Mouse (Mus musculus): Measurements from ENCODE around the gene Cdc45. TPM values are rescaled to one million over a fixed set of nuclear protein-coding genes. Genes with fewer than 3 reads are reported as not detected.

Gene Cdc45
- total RNA-seq, 2 experiments from 2014 or later: 4.0 to 4.3 TPM

- no peak for DNase-seq (ENCODE audit: low spot score in 2 of 2)
Measured at GRCm38 (mm10) chr16:18733100-18733956, 78.5 kb downstream of the Cdc45 start.

- DNase-seq (ENCODE audit: low spot score in 2 of 2): no peak
Measured at GRCm38 (mm10) chr16:18730640-18731039, 81.1 kb downstream of the Cdc45 start.

Other genes starting within 250 kb of the Cdc45 start
- 1 to 10 TPM; 1.9 to 2.7 TPM for gene Tbx1, start 221.3 kb downstream of the Cdc45 start, total RNA-seq (2021)
- gene Gp1bb, start 189.6 kb downstream of the Cdc45 start, total RNA-seq (2021): 1 to 10 TPM; 4.9 to 5.4 TPM
- 10 to 100 TPM; 84.8 to 98.2 TPM for gene Gm49601, start 185.6 kb downstream of the Cdc45 start, total RNA-seq (2021)
- gene Sept5, start 182.0 kb downstream of the Cdc45 start, total RNA-seq (2021): 100 to 1,000 TPM; 543 to 588 TPM
- 10 to 100 TPM; 89.4 to 99.1 TPM for gene Cldn5, start 35.1 kb downstream of the Cdc45 start, total RNA-seq (2021)
- gene Ufd1, start 208 bp downstream of the Cdc45 start, total RNA-seq (2021): 10 to 100 TPM; 93.8 to 95.9 TPM
- gene 2510002D24Rik, start 24.6 kb upstream of the Cdc45 start, total RNA-seq (2021): 10 to 100 TPM; 22.2 to 24.7 TPM
- gene Gm28539, start 24.6 kb upstream of the Cdc45 start, total RNA-seq (2021): 10 to 100 TPM in 1 of 2 experiments, 1 to 10 TPM in 1; 8.8 to 16.9 TPM
- gene Mrpl40, start 64.9 kb upstream of the Cdc45 start, total RNA-seq (2021): 10 to 100 TPM; 34.9 to 39.4 TPM
- gene Hira, start 65.0 kb upstream of the Cdc45 start, total RNA-seq (2021): 10 to 100 TPM; 98.0 to 99.4 TPM

Data from layer of hippocampus, postnatal 10 days (tissue).